Mouse (Mus musculus) intestine, embryonic 14.5 days (tissue): Measurements from ENCODE around the gene Luzp2. TPM values are rescaled to one million over a fixed set of nuclear protein-coding genes. Genes with fewer than 3 reads are reported as not detected.

ENCODE experiments used
- ATAC-seq: fragments of 200-750 bp; cut with Nextera tagmentation; replicated peaks from 2 replicates; pipeline ENCODE4 v1.8.0; 2017; ENCODE audit warnings: low read depth, moderate number of reproducible peaks, moderate TSS enrichment, moderate library complexity; ENCODE audit not compliant: low FRiP score, low TSS enrichment
- DNase-seq: peaks from one replicate; pipeline ENCODE4 v3.0.0-alpha.2; 2018; ENCODE audit warnings: low spot score
- H3K27ac ChIP-seq: fragments of 300-500 bp; sonication (generic); 2 replicates; pipeline ENCODE4 v1.5.1; 2014; ENCODE audit warnings: low read depth, mild to moderate bottlenecking, control low read depth
- H3K27me3 ChIP-seq: fragments of 300-500 bp; sonication (generic); replicated peaks from 2 replicates; pipeline ENCODE4 v1.6.1; 2014; ENCODE audit warnings: low read length, control low read depth; ENCODE audit not compliant: control insufficient read depth, insufficient read depth
- H3K36me3 ChIP-seq: fragments of 300-500 bp; sonication (generic); 2 replicates; pipeline ENCODE4 v1.6.1; 2014; ENCODE audit warnings: low read length, control low read depth; ENCODE audit not compliant: control insufficient read depth, insufficient read depth
- H3K4me1 ChIP-seq: fragments of 300-500 bp; sonication (generic); replicated peaks from 2 replicates; pipeline ENCODE4 v1.6.1; 2014; ENCODE audit warnings: low read length, control low read depth, mixed read lengths; ENCODE audit not compliant: control insufficient read depth, insufficient read depth
- H3K4me2 ChIP-seq: fragments of 300-500 bp; sonication (generic); 2 replicates; pipeline ENCODE4 v1.6.1; 2014; ENCODE audit warnings: low read length
- H3K4me3 ChIP-seq: fragments of 300-500 bp; sonication (generic); 2 replicates; pipeline ENCODE4 v1.5.1; 2014; ENCODE audit warnings: low read depth, low read length, control low read depth, mixed read lengths
- H3K9ac ChIP-seq: fragments of 300-500 bp; sonication (generic); 2 replicates; pipeline ENCODE4 v1.6.1; 2014; ENCODE audit warnings: mild to moderate bottlenecking, low read length
- H3K9me3 ChIP-seq: fragments of 300-500 bp; sonication (generic); 2 replicates; pipeline ENCODE4 v1.6.1; 2016; ENCODE audit warnings: low read length, control low read depth; ENCODE audit not compliant: control insufficient read depth
- WGBS: fragments of 180-500 bp; shearing (Covaris S2); extraction: QIAGEN DNeasy Blood & Tissue Kit; methylation state at CpG from one replicate; pipeline ENCODE4 v1.1.7; 2014; 5-methylcytosine and 5-hydroxymethylcytosine counted together
- polyA plus RNA-seq: library from polyadenylated mRNA; unstranded; fragments of >200 nt; fragmentation: Nextera tagmentation; extraction: Ambion mirVana; gene quantifications from 2 replicates; pipeline ENCODE4 v1.2.1, GENCODE M21; 2014

The Luzp2 gene
- polyA plus RNA-seq, 1 experiment from 2014 or later: 0.43 TPM

DNA sequence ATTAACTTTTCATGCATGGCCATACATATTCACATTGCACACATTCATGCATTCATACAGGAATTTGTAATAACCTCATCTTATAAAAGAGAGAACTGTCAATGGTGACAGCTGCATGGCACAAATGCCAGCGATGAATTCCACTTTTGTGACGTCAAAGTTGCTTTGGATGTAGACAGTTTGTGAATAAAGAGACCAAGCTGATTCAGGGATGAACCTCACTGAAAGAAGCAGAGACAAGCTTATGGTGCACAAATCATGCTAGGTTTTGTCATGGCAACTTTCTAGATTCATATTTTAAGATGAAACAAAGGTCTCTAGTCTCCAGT is 11.4 kb downstream of the Luzp2 start:
- Histone ChIP-seq H3K4me3 (no peak overlapping the region), H3K9ac (no peak overlapping the region), H3K27ac (no peak overlapping the region), H3K4me2 (no peak overlapping the region), H3K36me3 (no peaks in the 10 kb centered on the region), H3K4me1 (no peaks in the 10 kb centered on the region), H3K27me3 (no peaks in the 10 kb centered on the region), H3K9me3 (no peaks in the 10 kb centered on the region)
- ATAC-seq (no peak), DNase-seq (no peak)
- WGBS: 89% methylated on average over 2 of the region's 2 CpGs

DNA sequence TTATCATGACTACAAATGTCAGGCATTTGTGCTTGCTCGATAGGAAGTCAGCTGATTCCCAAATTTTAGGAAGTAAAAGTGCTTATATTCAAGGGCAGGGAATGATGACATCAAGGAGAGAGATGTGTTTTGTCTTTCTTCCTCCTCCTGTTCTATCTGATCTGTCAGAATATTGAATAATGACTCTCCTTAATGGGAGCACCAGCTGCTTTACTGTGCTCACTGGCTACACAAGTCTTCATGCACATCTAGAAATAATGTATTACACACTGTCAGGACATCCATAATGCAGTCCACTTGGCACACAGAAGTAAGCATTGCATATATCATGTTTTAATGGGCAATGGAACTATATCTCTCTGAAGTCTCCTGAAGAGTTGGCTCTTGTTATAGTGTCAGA is 17.6 kb downstream of the Luzp2 start:
- WGBS: 62% methylated on average over 1 of the region's 1 CpGs
- H3K4me2 ChIP-seq: no peak overlapping the region
- no peak overlapping the region for H3K9ac ChIP-seq
- no peak for DNase-seq
- no peaks in the 10 kb centered on the region for H3K36me3 ChIP-seq
- H3K9me3 ChIP-seq: no peaks in the 10 kb centered on the region
- no peaks in the 10 kb centered on the region for H3K4me1 ChIP-seq
- no peak overlapping the region for H3K4me3 ChIP-seq
- H3K27me3 ChIP-seq: no peaks in the 10 kb centered on the region
- ATAC-seq: no peak
- H3K27ac ChIP-seq: no peak overlapping the region

DNA sequence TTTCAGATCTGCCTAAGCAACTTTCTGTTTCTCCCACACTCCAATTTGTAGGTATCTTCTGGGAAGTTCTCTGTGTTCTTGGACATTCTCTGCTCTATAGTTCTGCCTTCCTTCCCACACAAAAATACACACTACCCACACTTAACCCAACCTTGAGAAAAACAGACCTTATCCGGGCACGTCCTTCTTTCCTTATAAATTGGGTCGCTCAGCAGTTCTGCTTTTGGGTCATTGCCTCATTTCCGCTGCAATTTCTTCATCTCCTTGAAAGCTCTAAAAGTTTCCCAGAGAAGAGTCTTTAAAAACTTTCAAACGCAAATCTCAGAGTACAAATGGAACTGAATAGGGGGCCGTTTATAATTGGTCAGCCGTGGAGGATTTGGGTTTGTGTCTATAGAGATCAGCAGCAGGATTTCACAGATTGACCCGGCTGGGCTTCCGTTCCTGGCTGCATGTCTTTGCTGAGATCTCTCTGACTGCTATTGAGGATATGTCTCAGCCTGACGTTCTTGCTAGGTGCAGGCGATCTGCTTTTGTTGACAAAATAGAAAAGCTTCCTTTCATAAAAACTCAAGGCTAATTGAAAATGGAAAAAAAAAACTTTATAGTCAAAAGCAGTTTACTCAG is 26.0 kb downstream of the Luzp2 start:
- DNase-seq (no peak), ATAC-seq (no peak)
- no peak overlapping the region for H3K4me3 ChIP-seq
- WGBS: 78% methylated on average over 11 of the region's 11 CpGs
- H3K27me3 ChIP-seq: no peaks in the 10 kb centered on the region
- no peak overlapping the region for H3K4me2 ChIP-seq
- no peak overlapping the region for H3K9ac ChIP-seq
- no peak overlapping the region for H3K27ac ChIP-seq
- H3K36me3 ChIP-seq: no peaks in the 10 kb centered on the region
- H3K9me3 ChIP-seq: no peaks in the 10 kb centered on the region
- no peaks in the 10 kb centered on the region for H3K4me1 ChIP-seq

DNA sequence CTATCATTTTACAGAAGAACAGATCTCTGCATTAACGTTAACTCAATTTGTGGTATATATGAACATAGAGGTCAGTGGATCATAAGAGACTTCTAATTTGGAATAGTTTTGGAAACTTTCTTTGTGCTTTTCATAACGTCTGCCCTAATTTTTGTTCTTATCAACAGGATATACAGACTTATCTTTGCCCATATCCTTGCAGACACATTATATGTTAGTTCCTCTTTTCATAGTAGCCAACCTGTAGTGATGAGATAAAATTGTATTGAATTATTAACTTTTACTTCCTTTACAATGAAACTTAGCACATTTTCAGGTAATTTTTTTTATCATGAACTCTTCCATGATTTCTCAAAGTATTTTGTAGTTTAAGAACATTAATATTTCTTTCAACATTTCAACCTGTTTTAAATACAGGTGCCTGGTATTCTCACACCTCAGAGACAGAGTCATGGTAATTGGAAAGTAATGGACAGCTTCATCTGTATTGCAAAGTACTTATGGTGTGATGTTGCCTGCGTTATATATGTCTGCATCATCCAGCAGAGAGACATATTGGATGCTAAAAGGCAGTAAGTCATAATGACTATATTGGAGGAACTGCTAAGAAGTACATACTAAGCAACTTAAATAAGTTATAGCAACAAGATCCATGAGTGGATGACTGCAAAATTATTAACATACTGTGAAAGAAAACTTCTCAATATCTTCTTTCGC is 43.8 kb downstream of the Luzp2 start:
- no peak overlapping the region for H3K4me2 ChIP-seq
- ATAC-seq (no peak), DNase-seq (no peak)
- no peaks in the 10 kb centered on the region for H3K9me3 ChIP-seq
- no peak overlapping the region for H3K27ac ChIP-seq
- H3K4me3 ChIP-seq: no peak overlapping the region
- no peak overlapping the region for H3K9ac ChIP-seq
- H3K27me3 ChIP-seq: no peaks in the 10 kb centered on the region
- no peaks in the 10 kb centered on the region for H3K4me1 ChIP-seq
- H3K36me3 ChIP-seq: no peaks in the 10 kb centered on the region
- WGBS: 86% methylated on average over 4 of the region's 4 CpGs

DNA sequence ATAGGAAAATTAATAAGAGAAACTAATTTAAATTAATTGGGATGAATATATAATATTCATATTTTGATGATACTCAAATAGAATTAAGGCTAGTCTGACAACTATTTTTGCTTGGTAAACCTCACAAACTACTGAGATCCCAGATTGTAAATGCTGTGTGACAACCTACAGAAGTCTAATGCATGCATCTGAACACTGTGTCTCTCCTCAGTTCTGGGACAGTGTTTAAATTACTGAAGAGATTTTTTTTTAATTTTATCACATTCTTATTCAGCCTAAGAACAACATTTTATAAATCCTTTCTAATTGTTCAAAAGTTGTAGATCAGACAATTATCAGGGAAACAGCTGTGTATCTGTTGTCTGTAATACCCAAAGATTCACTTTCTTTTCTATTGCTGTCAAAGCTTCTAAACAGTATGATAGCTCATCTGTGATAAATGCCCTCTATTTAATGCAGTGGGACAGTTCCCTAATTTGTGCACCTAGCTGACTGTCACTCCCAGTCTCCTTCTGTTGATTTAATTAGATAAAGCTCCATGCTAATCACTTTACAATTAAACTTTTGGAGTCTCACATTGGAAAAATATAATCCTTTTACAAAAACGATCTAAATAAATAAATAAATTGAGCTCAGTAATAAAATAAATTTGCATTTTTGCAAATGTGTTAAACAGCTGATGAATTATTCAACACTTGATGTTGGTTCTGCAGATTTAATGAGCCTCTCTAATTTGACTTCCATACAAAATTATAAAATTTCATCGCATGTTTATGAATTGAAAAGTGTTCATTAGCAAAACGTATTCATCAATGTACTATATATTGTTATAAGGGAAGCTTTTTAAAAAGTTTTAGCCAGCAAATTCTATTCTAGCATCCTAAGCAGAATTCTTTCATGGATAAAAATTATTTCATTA is 58.7 kb downstream of the Luzp2 start:
- H3K4me3 ChIP-seq: no peak overlapping the region
- H3K36me3 ChIP-seq: no peaks in the 10 kb centered on the region
- no peaks in the 10 kb centered on the region for H3K9me3 ChIP-seq
- no peak overlapping the region for H3K27ac ChIP-seq
- 86% methylated on average over 3 of the region's 3 CpGs for WGBS
- no peaks in the 10 kb centered on the region for H3K4me1 ChIP-seq
- ATAC-seq (no peak), DNase-seq (no peak)
- no peak overlapping the region for H3K9ac ChIP-seq
- H3K4me2 ChIP-seq: no peak overlapping the region
- H3K27me3 ChIP-seq: no peaks in the 10 kb centered on the region

DNA sequence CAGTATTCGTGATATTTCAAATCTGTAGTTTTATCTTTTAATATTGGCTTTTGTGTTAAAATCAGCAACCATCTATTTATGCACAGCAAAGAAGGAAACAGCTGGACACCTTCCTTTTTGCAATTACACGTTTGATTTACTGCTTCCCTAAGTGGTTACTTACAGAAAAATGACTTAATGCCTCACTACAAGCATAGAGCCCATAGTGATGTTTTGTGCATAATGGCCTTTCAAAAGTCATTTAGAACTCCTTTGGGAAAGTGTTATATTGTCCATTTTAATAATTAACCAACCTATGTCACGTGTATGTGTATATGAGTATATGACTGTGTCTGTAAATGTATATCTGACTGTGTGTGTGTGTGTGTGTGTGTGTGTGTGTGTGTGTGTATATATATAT is 63.3 kb downstream of the Luzp2 start:
- H3K27ac ChIP-seq: no peak overlapping the region
- H3K36me3 ChIP-seq: no peaks in the 10 kb centered on the region
- no peaks in the 10 kb centered on the region for H3K9me3 ChIP-seq
- no peak overlapping the region for H3K4me2 ChIP-seq
- H3K4me3 ChIP-seq: no peak overlapping the region
- DNase-seq (no peak), ATAC-seq (no peak)
- H3K27me3 ChIP-seq: no peaks in the 10 kb centered on the region
- no peaks in the 10 kb centered on the region for H3K4me1 ChIP-seq
- no peak overlapping the region for H3K9ac ChIP-seq
- 74% methylated on average over 3 of the region's 3 CpGs for WGBS

DNA sequence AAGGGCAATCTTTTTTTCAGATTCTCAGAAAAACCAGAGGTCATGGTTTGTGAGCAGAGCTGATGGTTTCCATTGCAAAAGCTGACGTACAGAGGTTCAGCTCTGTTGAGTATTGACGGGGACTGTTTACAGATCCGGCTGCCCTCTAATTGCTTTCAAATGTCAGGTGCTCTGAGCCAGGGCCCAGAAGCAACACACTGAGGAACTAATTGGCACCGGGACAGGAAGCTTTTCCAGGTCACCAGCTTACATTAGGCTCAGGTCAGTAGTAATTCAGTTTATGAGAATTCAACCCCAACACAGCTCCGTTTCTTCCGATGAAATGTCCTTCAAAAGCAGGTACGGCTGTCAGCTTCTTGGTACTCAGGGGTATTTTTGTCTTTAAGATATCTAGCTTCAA is 74.7 kb downstream of the Luzp2 start:
- H3K4me1 ChIP-seq: no peaks in the 10 kb centered on the region
- H3K4me3 ChIP-seq: no peak overlapping the region
- no peak for ATAC-seq
- no peaks in the 10 kb centered on the region for H3K27me3 ChIP-seq
- H3K36me3 ChIP-seq: no peaks in the 10 kb centered on the region
- no peaks in the 10 kb centered on the region for H3K9me3 ChIP-seq
- WGBS: 60% methylated on average over 7 of the region's 7 CpGs
- H3K9ac ChIP-seq: no peak overlapping the region
- no peak overlapping the region for H3K4me2 ChIP-seq
- H3K27ac ChIP-seq: no peak overlapping the region
- no peak for DNase-seq

DNA sequence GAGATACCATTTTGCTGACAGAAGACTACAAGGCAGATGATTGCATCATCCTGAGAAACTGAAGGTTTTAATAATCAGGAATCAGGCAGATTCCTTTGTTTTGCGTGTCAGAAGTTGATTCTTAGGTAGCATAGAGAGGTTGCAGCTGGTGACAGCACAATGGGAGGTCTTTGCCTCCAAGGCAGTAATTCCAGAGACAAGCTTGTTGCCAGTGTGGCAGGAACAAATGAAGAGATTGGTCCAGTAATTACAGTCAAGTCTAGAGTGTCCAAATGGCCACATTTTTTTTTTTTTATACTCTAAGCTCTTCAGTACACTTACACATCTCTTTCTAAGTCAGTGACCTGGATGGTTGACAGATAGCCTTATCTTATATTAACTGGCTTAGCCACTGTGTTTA is 78.7 kb downstream of the Luzp2 start:
- no peak overlapping the region for H3K4me2 ChIP-seq
- 54% methylated on average over 1 of the region's 1 CpGs for WGBS
- no peak for DNase-seq

More for the DNA sequence above, 78.7 kb downstream of the Luzp2 start:
- no peaks in the 10 kb centered on the region for H3K36me3 ChIP-seq
- H3K9ac ChIP-seq: no peak overlapping the region
- no peaks in the 10 kb centered on the region for H3K9me3 ChIP-seq
- H3K4me3 ChIP-seq: no peak overlapping the region
- no peak for ATAC-seq
- H3K27ac ChIP-seq: no peak overlapping the region
- no peaks in the 10 kb centered on the region for H3K4me1 ChIP-seq
- H3K27me3 ChIP-seq: no peaks in the 10 kb centered on the region
